Mouse (Mus musculus) embryonic facial prominence, embryonic 10.5 days (tissue): ENCODE data around the gene Slc25a47. TPM values are rescaled to one million over a fixed set of nuclear protein-coding genes. Genes with fewer than 3 reads are reported as not detected.
A peak's percentile ranks its signal among the peaks of the same experiment; 100 is the strongest.

Experiments
- DNase-seq: peaks from one replicate; pipeline ENCODE4 v3.0.0-alpha.2; 2017; ENCODE audit warnings: low spot score
- H3K27ac ChIP-seq: fragments of 300-500 bp; sonication (generic); replicated peaks from 2 replicates; pipeline ENCODE4 v1.5.1; 2016; ENCODE audit warnings: mild to moderate bottlenecking
- H3K27me3 ChIP-seq: fragments of 300-500 bp; sonication (generic); replicated peaks from 2 replicates; pipeline ENCODE4 v1.6.1; 2016; ENCODE audit warnings: low read depth, mild to moderate bottlenecking; ENCODE audit not compliant: poor library complexity, severe bottlenecking
- H3K36me3 ChIP-seq: fragments of 300-500 bp; sonication (generic); replicated peaks from 2 replicates; pipeline ENCODE4 v1.6.1; 2016; ENCODE audit warnings: mild to moderate bottlenecking, moderate library complexity
- H3K4me1 ChIP-seq: fragments of 300-500 bp; sonication (generic); 2 replicates; pipeline ENCODE4 v1.6.1; 2016
- H3K4me3 ChIP-seq: fragments of 300-500 bp; sonication (generic); 2 replicates; pipeline ENCODE4 v1.5.1; 2016; ENCODE audit warnings: mild to moderate bottlenecking, moderate library complexity
- H3K9me3 ChIP-seq: fragments of 300-500 bp; sonication (generic); 2 replicates; pipeline ENCODE4 v1.6.1; 2016; ENCODE audit warnings: mild to moderate bottlenecking
- WGBS: fragments of 180-500 bp; shearing (Covaris S2); methylation state at CpG from one replicate; pipeline ENCODE4 v1.1.7; 2016; 5-methylcytosine and 5-hydroxymethylcytosine counted together
- polyA plus RNA-seq: library from polyadenylated mRNA; unstranded; fragments of >200 nt; fragmentation: Nextera tagmentation; extraction: Ambion mirVana; gene quantifications from 2 replicates; pipeline ENCODE4 v1.2.1, GENCODE M21; 2016

The Slc25a47 gene
- polyA plus RNA-seq, 1 experiment from 2014 or later = 15.2 TPM

GRCm38 (mm10) chr12:108882776-108883175 is 46.9 kb downstream of the Slc25a47 start:
- H3K4me3 ChIP-seq = no peak overlapping the region
- WGBS = 89% methylated on average over 8 of the region's 8 CpGs
- no peaks in the 10 kb centered on the region for H3K27me3 ChIP-seq
- DNase-seq = no peak
- peaks cover 100% of the 10 kb centered on the region for H3K36me3 ChIP-seq
- no peaks in the 10 kb centered on the region for H3K9me3 ChIP-seq
- no peaks in the 10 kb centered on the region for H3K4me1 ChIP-seq
- no peak overlapping the region for H3K27ac ChIP-seq

GRCm38 (mm10) chr12:108885906-108886305 is 50.1 kb downstream of the Slc25a47 start:
- WGBS = 94% methylated on average over 1 of the region's 1 CpGs
- no peak overlapping the region for H3K4me3 ChIP-seq
- DNase-seq = no peak
- no peaks in the 10 kb centered on the region for H3K4me1 ChIP-seq
- H3K27ac ChIP-seq = no peak overlapping the region
- peaks cover 99% of the 10 kb centered on the region for H3K36me3 ChIP-seq
- no peaks in the 10 kb centered on the region for H3K27me3 ChIP-seq
- H3K9me3 ChIP-seq = no peaks in the 10 kb centered on the region

GRCm38 (mm10) chr12:108887077-108887476 is 51.2 kb downstream of the Slc25a47 start:
- Histone ChIP-seq H3K36me3 (peaks cover 93% of the 10 kb centered on the region), H3K4me1 (no peaks in the 10 kb centered on the region), H3K9me3 (no peaks in the 10 kb centered on the region), H3K27ac (no peak overlapping the region), H3K4me3 (no peak overlapping the region), H3K27me3 (no peaks in the 10 kb centered on the region)
- DNase-seq = no peak
- WGBS = 90% methylated on average over 4 of the region's 4 CpGs

- Histone ChIP-seq H3K27ac (no peak overlapping the region), H3K4me1 (peaks cover 10% of the 10 kb centered on the region), H3K27me3 (no peaks in the 10 kb centered on the region), H3K4me3 (no peak overlapping the region), H3K9me3 (no peaks in the 10 kb centered on the region), H3K36me3 (peaks cover 78% of the 10 kb centered on the region)
- no peak for DNase-seq
- 70% methylated on average over 4 of the region's 4 CpGs for WGBS
Measured at GRCm38 (mm10) chr12:108888632-108889031, 52.8 kb downstream of the Slc25a47 start.

GRCm38 (mm10) chr12:108892989-108893714 is 57.3 kb downstream of the Slc25a47 start, which contains the start of gene Wdr25:
Wdr25 (plus strand) TSS chr12:108893631.
- Histone ChIP-seq H3K4me1 (peaks cover 19% of the 10 kb centered on the region), H3K36me3 (peaks cover 37% of the 10 kb centered on the region), H3K27me3 (no peaks in the 10 kb centered on the region), H3K27ac (peak within 1 kb of the TSS; percentile 88), H3K4me3 (peak within 1 kb of the TSS; percentile 93), H3K9me3 (no peaks in the 10 kb centered on the region)
- no peak for DNase-seq
- 24% methylated on average over 12 of the region's 12 CpGs for WGBS

- peak within 1 kb of the TSS; percentile 88 for H3K27ac ChIP-seq
Measured at GRCm38 (mm10) chr12:108893715-108894431, 58.0 kb downstream of the Slc25a47 start, which contains the start of gene Wars. Wars (minus strand) TSS chr12:108894174.

GRCm38 (mm10) chr12:108894432-108894816 is 58.6 kb downstream of the Slc25a47 start:
- Histone ChIP-seq H3K9me3 (no peaks in the 10 kb centered on the region), H3K4me1 (peaks cover 19% of the 10 kb centered on the region), H3K36me3 (peaks cover 32% of the 10 kb centered on the region), H3K4me3 (peak overlapping the region; percentile 93), H3K27me3 (no peaks in the 10 kb centered on the region), H3K27ac (peak overlapping the region; percentile 88)
- 4% methylated on average over 7 of the region's 7 CpGs for WGBS
- no peak for DNase-seq

More at GRCm38 (mm10) chr12:108893715-108894431, 58.0 kb downstream of the Slc25a47 start, which contains the start of gene Wars:
- WGBS = under 1% methylated on average over 58 of the region's 58 CpGs
- H3K36me3 ChIP-seq = peaks cover 36% of the 10 kb centered on the region
- H3K4me1 ChIP-seq = peaks cover 19% of the 10 kb centered on the region
- no peaks in the 10 kb centered on the region for H3K27me3 ChIP-seq
- H3K4me3 ChIP-seq = peak within 1 kb of the TSS; percentile 93
- H3K9me3 ChIP-seq = no peaks in the 10 kb centered on the region
- DNase-seq = peak; percentile 98

- H3K36me3 ChIP-seq = peaks cover 17% of the 10 kb centered on the region
- 74% methylated on average over 3 of the region's 3 CpGs for WGBS
Measured at GRCm38 (mm10) chr12:108896006-108896405, 60.2 kb downstream of the Slc25a47 start.

GRCm38 (mm10) chr12:108901346-108901745 is 65.5 kb downstream of the Slc25a47 start:
- DNase-seq = no peak
- H3K9me3 ChIP-seq = no peaks in the 10 kb centered on the region
- peaks cover 8% of the 10 kb centered on the region for H3K27me3 ChIP-seq
- peaks cover 11% of the 10 kb centered on the region for H3K36me3 ChIP-seq
- H3K4me1 ChIP-seq = peaks cover 18% of the 10 kb centered on the region
- 82% methylated on average over 5 of the region's 5 CpGs for WGBS
- no peak overlapping the region for H3K4me3 ChIP-seq
- no peak overlapping the region for H3K27ac ChIP-seq

More at GRCm38 (mm10) chr12:108896006-108896405, 60.2 kb downstream of the Slc25a47 start:
- Histone ChIP-seq H3K27me3 (no peaks in the 10 kb centered on the region), H3K9me3 (no peaks in the 10 kb centered on the region), H3K4me1 (peaks cover 19% of the 10 kb centered on the region), H3K27ac (no peak overlapping the region), H3K4me3 (no peak overlapping the region)
- DNase-seq = no peak

- WGBS = 23% methylated on average over 8 of the region's 8 CpGs
- Histone ChIP-seq H3K4me1 (peaks cover 23% of the 10 kb centered on the region), H3K9me3 (no peaks in the 10 kb centered on the region), H3K27me3 (peaks cover 14% of the 10 kb centered on the region), H3K4me3 (no peak overlapping the region), H3K27ac (no peak overlapping the region), H3K36me3 (peaks cover 8% of the 10 kb centered on the region)
- peak; percentile 68 for DNase-seq
Measured at GRCm38 (mm10) chr12:108902940-108903339, 67.1 kb downstream of the Slc25a47 start.

- peaks cover 14% of the 10 kb centered on the region for H3K27me3 ChIP-seq
- peaks cover 23% of the 10 kb centered on the region for H3K4me1 ChIP-seq
- no peak overlapping the region for H3K4me3 ChIP-seq
- WGBS = 81% methylated on average over 8 of the region's 8 CpGs
- peak overlapping the region; percentile 65; the same call in 1 of the 2 replicates for H3K27ac ChIP-seq
- peak; percentile 60 for DNase-seq
- H3K36me3 ChIP-seq = peaks cover under 1% of the 10 kb centered on the region; the same call in 1 of the 2 replicates
- H3K9me3 ChIP-seq = no peaks in the 10 kb centered on the region
Measured at GRCm38 (mm10) chr12:108903600-108904275, 67.9 kb downstream of the Slc25a47 start.

- Histone ChIP-seq H3K36me3 (no peaks in the 10 kb centered on the region), H3K27me3 (peaks cover 14% of the 10 kb centered on the region), H3K4me3 (no peak overlapping the region), H3K4me1 (peaks cover 27% of the 10 kb centered on the region), H3K27ac (peak overlapping the region; percentile 65), H3K9me3 (no peaks in the 10 kb centered on the region)
- WGBS = 52% methylated on average over 8 of the region's 8 CpGs
- DNase-seq = no peak
Measured at GRCm38 (mm10) chr12:108904276-108904653, 68.4 kb downstream of the Slc25a47 start.
